ENCODE assay signal across 25 mouse cellular contexts in genomic region chr13:116461757-116462156, GRCm38 (mm10).
A peak's percentile ranks its signal among the peaks of the same experiment; 100 is the strongest.
DNase-seq lines count a peak whose midpoint lies in the region; ATAC-seq and TF ChIP-seq lines count a peak whose summit lies in the region.
"Had no signal": no experiment of that assay in that cellular context is flagged by ENCODE, and none has a peak within 500 bp of the region (broad histone marks: within the 10 kb centered on the region; RNA-seq: fewer than 3 reads in every experiment).

No protein-coding gene starts in this region.

- H3K4me2 ChIP-seq in embryonic facial prominence, embryonic 13.5 days, result no peak overlapping the region
- no peak overlapping the region for H3K4me2 ChIP-seq in hindbrain, postnatal 0 days (ENCODE audit: low read depth, low read length)
- H3K4me2 ChIP-seq in hindbrain, embryonic 13.5 days, result no peak overlapping the region
- H3K4me2 ChIP-seq in midbrain, postnatal 0 days (ENCODE audit: low read depth, low read length, poor library complexity, severe bottlenecking), result no peak overlapping the region
- H3K4me2 ChIP-seq in midbrain, embryonic 11.5 days, result no peak overlapping the region
- no peak overlapping the region for H3K4me2 ChIP-seq in intestine, embryonic 16.5 days (ENCODE audit: low read depth, low read length)
- H3K4me2 ChIP-seq: forebrain, embryonic 15.5 days; heart, embryonic 13.5 days; hindbrain, embryonic 12.5 days; midbrain, embryonic 13.5 days; neural tube, embryonic 13.5 days had no signal

- 44% methylated on average over 6 of the region's 6 CpGs for WGBS in embryonic facial prominence, embryonic 13.5 days
- 86% methylated on average over 6 of the region's 6 CpGs for WGBS in embryonic facial prominence, embryonic 10.5 days
- WGBS in hindbrain, postnatal 0 days, result 41% methylated on average over 6 of the region's 6 CpGs
- WGBS in hindbrain, embryonic 13.5 days, result 79% methylated on average over 6 of the region's 6 CpGs
- 43% methylated on average over 6 of the region's 6 CpGs for WGBS in midbrain, postnatal 0 days
- 79% methylated on average over 6 of the region's 6 CpGs for WGBS in midbrain, embryonic 11.5 days
- WGBS in intestine, embryonic 16.5 days, result 59% methylated on average over 6 of the region's 6 CpGs

- no peak overlapping the region for H3K27ac ChIP-seq in embryonic facial prominence, embryonic 13.5 days
- H3K27ac ChIP-seq in embryonic facial prominence, embryonic 10.5 days (replicated peaks), result no peak overlapping the region
- H3K27ac ChIP-seq in hindbrain, postnatal 0 days, result no peak overlapping the region
- no peak overlapping the region for H3K27ac ChIP-seq in hindbrain, embryonic 13.5 days
- no peak overlapping the region for H3K27ac ChIP-seq in midbrain, postnatal 0 days (ENCODE audit: low read depth, low read length)
- H3K27ac ChIP-seq in midbrain, embryonic 11.5 days (ENCODE audit: low read depth, low read length), result no peak overlapping the region
- no peak overlapping the region for H3K27ac ChIP-seq in intestine, embryonic 16.5 days (ENCODE audit: low read length)
- H3K27ac ChIP-seq: forebrain, embryonic 15.5 days; heart, embryonic 13.5 days; hindbrain, embryonic 12.5 days; kidney, postnatal 0 days; left cerebral cortex, adult 2 months; midbrain, embryonic 13.5 days; neural tube, embryonic 13.5 days had no signal

- no peaks in the 10 kb centered on the region for H3K4me1 ChIP-seq in embryonic facial prominence, embryonic 13.5 days
- no peaks in the 10 kb centered on the region for H3K4me1 ChIP-seq in embryonic facial prominence, embryonic 10.5 days
- no peaks in the 10 kb centered on the region for H3K4me1 ChIP-seq in hindbrain, postnatal 0 days (ENCODE audit: insufficient read depth, low read length)
- no peaks in the 10 kb centered on the region for H3K4me1 ChIP-seq in hindbrain, embryonic 13.5 days (replicated peaks)
- H3K4me1 ChIP-seq in midbrain, postnatal 0 days (ENCODE audit: insufficient read depth, low read length), result no peaks in the 10 kb centered on the region
- no peaks in the 10 kb centered on the region for H3K4me1 ChIP-seq in midbrain, embryonic 11.5 days (ENCODE audit: control insufficient read depth, insufficient read depth, low read length)
- H3K4me1 ChIP-seq in intestine, embryonic 16.5 days (ENCODE audit: control insufficient read depth, insufficient read depth, low read length), result no peaks in the 10 kb centered on the region
- H3K4me1 ChIP-seq: forebrain, embryonic 15.5 days; hindbrain, embryonic 12.5 days; midbrain, embryonic 13.5 days; neural tube, embryonic 13.5 days had no signal

- H3K4me3 ChIP-seq in embryonic facial prominence, embryonic 13.5 days, result no peak overlapping the region
- H3K4me3 ChIP-seq in embryonic facial prominence, embryonic 10.5 days, result no peak overlapping the region
- no peak overlapping the region for H3K4me3 ChIP-seq in hindbrain, postnatal 0 days (ENCODE audit: low read length)
- no peak overlapping the region for H3K4me3 ChIP-seq in hindbrain, embryonic 13.5 days
- no peak overlapping the region for H3K4me3 ChIP-seq in midbrain, postnatal 0 days (ENCODE audit: low read depth, low read length)
- H3K4me3 ChIP-seq in midbrain, embryonic 11.5 days (ENCODE audit: low read depth, low read length), result no peak overlapping the region
- H3K4me3 ChIP-seq in intestine, embryonic 16.5 days (ENCODE audit: low read length), result no peak overlapping the region
- H3K4me3 ChIP-seq: forebrain, embryonic 15.5 days; heart, embryonic 13.5 days; hindbrain, embryonic 12.5 days; left cerebral cortex, adult 2 months; midbrain, embryonic 13.5 days; myocyte; neural tube, embryonic 13.5 days had no signal

- H3K9ac ChIP-seq in embryonic facial prominence, embryonic 13.5 days, result no peak overlapping the region
- no peak overlapping the region for H3K9ac ChIP-seq in hindbrain, postnatal 0 days (replicated peaks; ENCODE audit: low read length)
- no peak overlapping the region for H3K9ac ChIP-seq in hindbrain, embryonic 13.5 days
- H3K9ac ChIP-seq in midbrain, postnatal 0 days (replicated peaks; ENCODE audit: low read length, poor library complexity, severe bottlenecking), result no peak overlapping the region
- no peak overlapping the region for H3K9ac ChIP-seq in midbrain, embryonic 11.5 days (ENCODE audit: low read length)
- H3K9ac ChIP-seq in intestine, embryonic 16.5 days (ENCODE audit: low read depth, low read length), result no peak overlapping the region
- H3K9ac ChIP-seq: forebrain, embryonic 15.5 days; heart, embryonic 13.5 days; hindbrain, embryonic 12.5 days; midbrain, embryonic 13.5 days; neural tube, embryonic 13.5 days had no signal

- H3K9me3 ChIP-seq in embryonic facial prominence, embryonic 13.5 days, result no peaks in the 10 kb centered on the region
- no peaks in the 10 kb centered on the region for H3K9me3 ChIP-seq in embryonic facial prominence, embryonic 10.5 days
- H3K9me3 ChIP-seq in hindbrain, postnatal 0 days (ENCODE audit: low read length), result no peaks in the 10 kb centered on the region
- H3K9me3 ChIP-seq in hindbrain, embryonic 13.5 days, result no peaks in the 10 kb centered on the region
- no peaks in the 10 kb centered on the region for H3K9me3 ChIP-seq in midbrain, postnatal 0 days (ENCODE audit: low read length)
- no peaks in the 10 kb centered on the region for H3K9me3 ChIP-seq in midbrain, embryonic 11.5 days (ENCODE audit: control insufficient read depth, low read length)
- no peaks in the 10 kb centered on the region for H3K9me3 ChIP-seq in intestine, embryonic 16.5 days (ENCODE audit: control insufficient read depth, low read length)
- H3K9me3 ChIP-seq: forebrain, embryonic 15.5 days; heart, embryonic 13.5 days; hindbrain, embryonic 12.5 days; midbrain, embryonic 13.5 days; neural tube, embryonic 13.5 days had no signal

- no peaks in the 10 kb centered on the region for H3K36me3 ChIP-seq in embryonic facial prominence, embryonic 13.5 days
- no peaks in the 10 kb centered on the region for H3K36me3 ChIP-seq in embryonic facial prominence, embryonic 10.5 days (replicated peaks)
- H3K36me3 ChIP-seq in hindbrain, postnatal 0 days (ENCODE audit: insufficient read depth, low read length), result no peaks in the 10 kb centered on the region
- H3K36me3 ChIP-seq in hindbrain, embryonic 13.5 days, result no peaks in the 10 kb centered on the region
- H3K36me3 ChIP-seq in midbrain, postnatal 0 days (ENCODE audit: insufficient read depth, low read length), result no peaks in the 10 kb centered on the region
- no peaks in the 10 kb centered on the region for H3K36me3 ChIP-seq in midbrain, embryonic 11.5 days (ENCODE audit: control insufficient read depth, insufficient read depth, low read length)
- H3K36me3 ChIP-seq in intestine, embryonic 16.5 days (ENCODE audit: control insufficient read depth, insufficient read depth, low read length), result no peaks in the 10 kb centered on the region
- H3K36me3 ChIP-seq: forebrain, embryonic 15.5 days; G1E; heart, embryonic 13.5 days; hindbrain, embryonic 12.5 days; midbrain, embryonic 13.5 days; neural tube, embryonic 13.5 days had no signal

- no peaks in the 10 kb centered on the region for H3K27me3 ChIP-seq in embryonic facial prominence, embryonic 13.5 days
- no peaks in the 10 kb centered on the region for H3K27me3 ChIP-seq in embryonic facial prominence, embryonic 10.5 days (replicated peaks; ENCODE audit: low read depth, poor library complexity, severe bottlenecking)
- no peaks in the 10 kb centered on the region for H3K27me3 ChIP-seq in hindbrain, postnatal 0 days (ENCODE audit: insufficient read depth, low read length)
- H3K27me3 ChIP-seq in hindbrain, embryonic 13.5 days, result no peaks in the 10 kb centered on the region
- no peaks in the 10 kb centered on the region for H3K27me3 ChIP-seq in midbrain, postnatal 0 days (ENCODE audit: insufficient read depth, low read length)
- H3K27me3 ChIP-seq in midbrain, embryonic 11.5 days (ENCODE audit: control insufficient read depth, insufficient read depth, low read length), result no peaks in the 10 kb centered on the region
- no peaks in the 10 kb centered on the region for H3K27me3 ChIP-seq in intestine, embryonic 16.5 days (replicated peaks; ENCODE audit: control insufficient read depth, insufficient read depth, low read length)
- H3K27me3 ChIP-seq: CH12.LX; forebrain, embryonic 15.5 days; heart, embryonic 13.5 days; hindbrain, embryonic 12.5 days; midbrain, embryonic 13.5 days; neural tube, embryonic 13.5 days had no signal

- DNase-seq in embryonic facial prominence, embryonic 10.5 days (ENCODE audit: low spot score), result no peak
- DNase-seq in hindbrain, postnatal 0 days (ENCODE audit: low spot score), result peak; percentile 17
- DNase-seq in midbrain, postnatal 0 days (ENCODE audit: low spot score), result peak; percentile 28
- no peak for DNase-seq in midbrain, embryonic 11.5 days (ENCODE audit: low spot score, missing footprints)
- DNase-seq: adrenal gland, postnatal 10 days; B cell, adult 2 months; embryo, embryonic 11 days; gastrocnemius, postnatal 10 days; kidney, adult 2 months; layer of hippocampus, adult 9-11 months; thymus, postnatal 14 days had no signal

- peak; percentile 37; the same call in 1 of the 2 replicates for ATAC-seq in embryonic facial prominence, embryonic 13.5 days (ENCODE audit: insufficient number of reproducible peaks, insufficient read depth, low FRiP score, low TSS enrichment, low read depth)
- ATAC-seq in hindbrain, postnatal 0 days, result no peak
- no peak for ATAC-seq in hindbrain, embryonic 13.5 days (ENCODE audit: low FRiP score)
- ATAC-seq in midbrain, postnatal 0 days (ENCODE audit: low FRiP score), result no peak
- ATAC-seq in midbrain, embryonic 11.5 days (ENCODE audit: low FRiP score), result no peak
- no peak for ATAC-seq in intestine, embryonic 16.5 days
- ATAC-seq: forebrain, embryonic 15.5 days; inflammation-experienced regulatory T-cells, adult 6 months; midbrain, embryonic 13.5 days had no signal

- no peak for TF ChIP-seq CTCF in hindbrain, postnatal 0 days (IDR thresholded peaks at IDR 0.05; ENCODE audit: low read depth)
- no peak for TF ChIP-seq CTCF in midbrain, postnatal 0 days (IDR thresholded peaks at IDR 0.05)

Comparison
In these comparisons a context has a peak if more than half of its experiments do, and no peak if none do; other contexts are left out.
1. DNase-seq: peak in hindbrain, postnatal 0 days (single experiment) and midbrain, postnatal 0 days (single experiment); none in embryonic facial prominence, embryonic 10.5 days (single experiment) and midbrain, embryonic 11.5 days (single experiment).